Mouse (Mus musculus): ENCODE results near the gene 1700010B08Rik. TPM values are rescaled to one million over a fixed set of nuclear protein-coding genes. Genes with fewer than 3 reads are reported as not detected.
"Not testable (repeated sequence)": the region's sequence is repeated elsewhere in the genome, so short reads cannot be mapped to it uniquely, and the experiment has no call there.

1700010B08Rik gene
- polyA plus RNA-seq, 1 experiment from 2014 or later = not detected

- H3K27ac ChIP-seq = 0 out of 2 replicates have a peak overlapping the region, but pooled peaks have one; percentile 23
- H3K4me2 ChIP-seq (replicated peaks) = no peak overlapping the region
- peak; percentile 47 for ATAC-seq
- 42% methylated on average over 16 of the region's 16 CpGs for WGBS
- H3K27me3 ChIP-seq (replicated peaks) = no peaks in the 10 kb centered on the region
- H3K36me3 ChIP-seq = peaks cover 10% of the 10 kb centered on the region; the same call in 1 of the 2 replicates
- H3K9me3 ChIP-seq = no peaks in the 10 kb centered on the region
- H3K9ac ChIP-seq = no peak overlapping the region
- H3K4me3 ChIP-seq (replicated peaks) = no peak overlapping the region
- 0 out of 2 replicates have a peak, but pooled peaks cover 5% of the 10 kb centered on the region for H3K4me1 ChIP-seq (replicated peaks)
Measured at GRCm38 (mm10) chr2:173702096-173702866, 16.9 kb upstream of the 1700010B08Rik start.

GRCm38 (mm10) chr2:173702867-173703237 is 16.4 kb upstream of the 1700010B08Rik start:
- peaks cover 10% of the 10 kb centered on the region; the same call in 1 of the 2 replicates for H3K36me3 ChIP-seq
- no peak overlapping the region for H3K4me3 ChIP-seq (replicated peaks)
- H3K4me2 ChIP-seq (replicated peaks) = no peak overlapping the region
- H3K9me3 ChIP-seq = no peaks in the 10 kb centered on the region
- 68% methylated on average over 12 of the region's 12 CpGs for WGBS
- no peak overlapping the region for H3K9ac ChIP-seq
- ATAC-seq = no peak
- H3K4me1 ChIP-seq (replicated peaks) = 0 out of 2 replicates have a peak, but pooled peaks cover 5% of the 10 kb centered on the region
- no peak overlapping the region for H3K27ac ChIP-seq
- H3K27me3 ChIP-seq (replicated peaks) = no peaks in the 10 kb centered on the region

GRCm38 (mm10) chr2:173705827-173706551 is 13.2 kb upstream of the 1700010B08Rik start:
- Histone ChIP-seq H3K9me3 (no peaks in the 10 kb centered on the region), H3K9ac (no peak overlapping the region), H3K36me3 (peaks cover 2% of the 10 kb centered on the region; the same call in 1 of the 2 replicates), H3K4me3 (replicated peaks) (no peak overlapping the region), H3K4me1 (replicated peaks) (0 out of 2 replicates have a peak, but pooled peaks cover 5% of the 10 kb centered on the region), H3K27ac (no peak overlapping the region), H3K4me2 (replicated peaks) (no peak overlapping the region), H3K27me3 (replicated peaks) (no peaks in the 10 kb centered on the region)
- WGBS = 80% methylated on average over 15 of the region's 15 CpGs
- no peak for ATAC-seq

- not testable (repeated sequence) for H3K9me3 ChIP-seq; H3K4me3 ChIP-seq (replicated peaks); ATAC-seq; H3K36me3 ChIP-seq; H3K4me2 ChIP-seq (replicated peaks); H3K27me3 ChIP-seq (replicated peaks); H3K27ac ChIP-seq; H3K9ac ChIP-seq; H3K4me1 ChIP-seq (replicated peaks)
Measured at GRCm38 (mm10) chr2:173707626-173708025, 11.6 kb upstream of the 1700010B08Rik start.

- H3K27me3 ChIP-seq (replicated peaks) = no peaks in the 10 kb centered on the region
- no peak overlapping the region for H3K4me2 ChIP-seq (replicated peaks)
- no peak for ATAC-seq
- H3K9ac ChIP-seq = no peak overlapping the region
- 0 out of 2 replicates have a peak, but pooled peaks cover 2% of the 10 kb centered on the region for H3K36me3 ChIP-seq
- no peak overlapping the region for H3K4me3 ChIP-seq (replicated peaks)
- no peaks in the 10 kb centered on the region for H3K9me3 ChIP-seq
- 65% methylated on average over 6 of the region's 6 CpGs for WGBS
- H3K4me1 ChIP-seq (replicated peaks) = peaks cover 3% of the 10 kb centered on the region; the same call in 1 of the 2 replicates
- no peak overlapping the region for H3K27ac ChIP-seq
Measured at GRCm38 (mm10) chr2:173710193-173710592, 9.0 kb upstream of the 1700010B08Rik start.

- Histone ChIP-seq H3K9me3 (no peaks in the 10 kb centered on the region), H3K4me2 (replicated peaks) (no peak overlapping the region), H3K27me3 (replicated peaks) (no peaks in the 10 kb centered on the region), H3K36me3 (no peaks in the 10 kb centered on the region), H3K4me3 (replicated peaks) (no peak overlapping the region), H3K4me1 (replicated peaks) (peaks cover 3% of the 10 kb centered on the region; the same call in 1 of the 2 replicates), H3K9ac (no peak overlapping the region), H3K27ac (no peak overlapping the region)
- ATAC-seq = no peak
- WGBS = 22% methylated on average over 10 of the region's 10 CpGs
Measured at GRCm38 (mm10) chr2:173712656-173713055, 6.6 kb upstream of the 1700010B08Rik start.

- Histone ChIP-seq H3K27me3 (replicated peaks) (no peaks in the 10 kb centered on the region), H3K27ac (no peak overlapping the region), H3K4me3 (replicated peaks) (no peak overlapping the region), H3K4me2 (replicated peaks) (no peak overlapping the region), H3K36me3 (no peaks in the 10 kb centered on the region), H3K9me3 (no peaks in the 10 kb centered on the region), H3K4me1 (replicated peaks) (peaks cover 3% of the 10 kb centered on the region; the same call in 1 of the 2 replicates), H3K9ac (no peak overlapping the region)
- WGBS = 80% methylated on average over 4 of the region's 4 CpGs
- no peak for ATAC-seq
Measured at GRCm38 (mm10) chr2:173713241-173713640, 6.0 kb upstream of the 1700010B08Rik start.

- H3K9me3 ChIP-seq = no peaks in the 10 kb centered on the region
- H3K4me1 ChIP-seq (replicated peaks) = peaks cover 3% of the 10 kb centered on the region; the same call in 1 of the 2 replicates
- H3K27ac ChIP-seq = no peak overlapping the region
- no peak overlapping the region for H3K4me3 ChIP-seq (replicated peaks)
- ATAC-seq = no peak
- no peaks in the 10 kb centered on the region for H3K27me3 ChIP-seq (replicated peaks)
- H3K9ac ChIP-seq = no peak overlapping the region
- no peaks in the 10 kb centered on the region for H3K36me3 ChIP-seq
- WGBS = 73% methylated on average over 8 of the region's 8 CpGs
- no peak overlapping the region for H3K4me2 ChIP-seq (replicated peaks)
Measured at GRCm38 (mm10) chr2:173714620-173715218, 4.5 kb upstream of the 1700010B08Rik start.

GRCm38 (mm10) chr2:173716966-173717365 is 2.2 kb upstream of the 1700010B08Rik start:
- Histone ChIP-seq H3K4me1 (replicated peaks) (peaks cover 3% of the 10 kb centered on the region; the same call in 1 of the 2 replicates), H3K9ac (no peak overlapping the region), H3K4me3 (replicated peaks) (no peak overlapping the region), H3K27ac (no peak overlapping the region), H3K4me2 (replicated peaks) (no peak overlapping the region), H3K9me3 (no peaks in the 10 kb centered on the region), H3K36me3 (no peaks in the 10 kb centered on the region), H3K27me3 (replicated peaks) (no peaks in the 10 kb centered on the region)
- 86% methylated on average over 5 of the region's 5 CpGs for WGBS
- ATAC-seq = no peak

- WGBS = 36% methylated on average over 11 of the region's 11 CpGs
- H3K27me3 ChIP-seq (replicated peaks) = no peaks in the 10 kb centered on the region
- 0 out of 2 replicates have a peak, but pooled peaks cover 4% of the 10 kb centered on the region for H3K4me1 ChIP-seq (replicated peaks)
- no peaks in the 10 kb centered on the region for H3K9me3 ChIP-seq
- no peak overlapping the region for H3K27ac ChIP-seq
- no peak overlapping the region for H3K4me2 ChIP-seq (replicated peaks)
- peak; percentile 69 for ATAC-seq
- H3K9ac ChIP-seq = no peak overlapping the region
- H3K4me3 ChIP-seq (replicated peaks) = no peak overlapping the region
- H3K36me3 ChIP-seq = no peaks in the 10 kb centered on the region
Measured at GRCm38 (mm10) chr2:173722251-173722857, 3.1 kb downstream of the 1700010B08Rik start.

GRCm38 (mm10) chr2:173724382-173724781 is 5.2 kb downstream of the 1700010B08Rik start:
- H3K36me3 ChIP-seq = no peaks in the 10 kb centered on the region
- no peak overlapping the region for H3K9ac ChIP-seq
- WGBS = 51% methylated on average over 14 of the region's 14 CpGs
- H3K9me3 ChIP-seq = no peaks in the 10 kb centered on the region
- H3K4me1 ChIP-seq (replicated peaks) = 0 out of 2 replicates have a peak, but pooled peaks cover 4% of the 10 kb centered on the region
- no peaks in the 10 kb centered on the region for H3K27me3 ChIP-seq (replicated peaks)
- H3K4me3 ChIP-seq (replicated peaks) = no peak overlapping the region
- no peak for ATAC-seq
- no peak overlapping the region for H3K27ac ChIP-seq
- H3K4me2 ChIP-seq (replicated peaks) = no peak overlapping the region
